Mouse (Mus musculus): Measurements from ENCODE around the gene Pawr. TPM values are rescaled to one million over a fixed set of nuclear protein-coding genes. Genes with fewer than 3 reads are reported as not detected.
"Not testable (repeated sequence)": the region's sequence is repeated elsewhere in the genome, so short reads cannot be mapped to it uniquely, and the experiment has no call there.

Gene Pawr
- polyA plus RNA-seq, 1 experiment from 2014 or later = 3.3 TPM

DNA sequence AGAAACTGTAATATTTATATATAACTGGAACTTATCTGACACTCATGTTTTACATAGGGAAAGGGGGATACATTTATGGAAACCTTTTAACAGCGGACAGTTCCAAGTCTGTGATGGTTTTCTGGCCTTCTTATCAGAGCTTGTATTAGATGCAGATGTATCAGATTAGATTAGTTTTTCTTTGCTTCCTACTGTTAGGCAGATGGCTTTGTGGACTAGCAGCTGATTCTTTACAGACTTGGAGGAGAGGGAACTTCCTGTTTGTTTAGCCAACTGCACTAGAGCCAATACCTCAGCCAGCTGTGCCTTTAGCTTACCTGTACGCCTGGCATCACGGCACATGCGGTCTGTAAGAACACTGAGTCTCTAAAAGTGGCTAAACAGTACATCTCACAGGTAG, 8.0 kb downstream of the Pawr start:
- Histone ChIP-seq H3K4me2 (no peak overlapping the region), H3K27me3 (no peaks in the 10 kb centered on the region), H3K9ac (no peak overlapping the region), H3K4me1 (no peaks in the 10 kb centered on the region), H3K36me3 (no peaks in the 10 kb centered on the region), H3K4me3 (no peak overlapping the region), H3K27ac (no peak overlapping the region), H3K9me3 (no peaks in the 10 kb centered on the region)
- WGBS = 81% methylated on average over 4 of the region's 4 CpGs
- no peak for ATAC-seq (ENCODE audit: insufficient number of reproducible peaks, low FRiP score, low TSS enrichment, low read depth)

- Histone ChIP-seq H3K9ac (no peak overlapping the region), H3K4me2 (no peak overlapping the region), H3K36me3 (no peaks in the 10 kb centered on the region), H3K4me1 (no peaks in the 10 kb centered on the region), H3K4me3 (no peak overlapping the region), H3K9me3 (no peaks in the 10 kb centered on the region; the same call in 1 of the 2 replicates), H3K27ac (no peak overlapping the region), H3K27me3 (no peaks in the 10 kb centered on the region)
- ATAC-seq (ENCODE audit: insufficient number of reproducible peaks, low FRiP score, low TSS enrichment, low read depth) = no peak
These were observed 11.8 kb downstream of the Pawr start for GRCm38 (mm10) chr10:108343734-108344133.

- no peak overlapping the region for H3K4me2 ChIP-seq
- WGBS = 93% methylated on average over 9 of the region's 9 CpGs
These were observed 13.2 kb downstream of the Pawr start for GRCm38 (mm10) chr10:108345123-108345522.

DNA sequence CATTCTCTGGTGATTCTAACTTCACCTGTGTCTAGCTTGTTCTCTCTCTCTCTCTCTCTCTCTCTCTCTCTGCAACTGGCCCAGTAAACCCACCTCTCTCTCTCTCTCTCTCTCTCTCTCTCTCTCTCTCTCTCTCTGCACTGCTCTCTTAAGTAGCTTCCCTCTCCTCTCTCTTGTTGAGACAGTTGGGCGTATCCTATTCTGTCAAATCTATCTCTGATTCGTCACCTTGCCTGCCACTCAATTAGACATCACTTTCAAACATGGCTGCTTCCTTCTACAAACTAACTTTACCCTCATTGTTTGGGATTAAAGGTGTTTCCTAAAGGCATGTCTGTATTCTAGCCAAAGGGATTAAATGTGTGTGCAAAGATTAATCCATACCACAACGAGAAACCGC, 14.4 kb downstream of the Pawr start:
- H3K4me3 ChIP-seq = not testable (repeated sequence)

More at GRCm38 (mm10) chr10:108345123-108345522, 13.2 kb downstream of the Pawr start:
- no peak overlapping the region for H3K4me3 ChIP-seq
- no peak overlapping the region for H3K9ac ChIP-seq
- no peaks in the 10 kb centered on the region for H3K4me1 ChIP-seq
- H3K9me3 ChIP-seq = no peaks in the 10 kb centered on the region; the same call in 1 of the 2 replicates
- H3K27me3 ChIP-seq = no peaks in the 10 kb centered on the region
- no peak overlapping the region for H3K27ac ChIP-seq
- no peaks in the 10 kb centered on the region for H3K36me3 ChIP-seq
- no peak for ATAC-seq (ENCODE audit: insufficient number of reproducible peaks, low FRiP score, low TSS enrichment, low read depth)

DNA sequence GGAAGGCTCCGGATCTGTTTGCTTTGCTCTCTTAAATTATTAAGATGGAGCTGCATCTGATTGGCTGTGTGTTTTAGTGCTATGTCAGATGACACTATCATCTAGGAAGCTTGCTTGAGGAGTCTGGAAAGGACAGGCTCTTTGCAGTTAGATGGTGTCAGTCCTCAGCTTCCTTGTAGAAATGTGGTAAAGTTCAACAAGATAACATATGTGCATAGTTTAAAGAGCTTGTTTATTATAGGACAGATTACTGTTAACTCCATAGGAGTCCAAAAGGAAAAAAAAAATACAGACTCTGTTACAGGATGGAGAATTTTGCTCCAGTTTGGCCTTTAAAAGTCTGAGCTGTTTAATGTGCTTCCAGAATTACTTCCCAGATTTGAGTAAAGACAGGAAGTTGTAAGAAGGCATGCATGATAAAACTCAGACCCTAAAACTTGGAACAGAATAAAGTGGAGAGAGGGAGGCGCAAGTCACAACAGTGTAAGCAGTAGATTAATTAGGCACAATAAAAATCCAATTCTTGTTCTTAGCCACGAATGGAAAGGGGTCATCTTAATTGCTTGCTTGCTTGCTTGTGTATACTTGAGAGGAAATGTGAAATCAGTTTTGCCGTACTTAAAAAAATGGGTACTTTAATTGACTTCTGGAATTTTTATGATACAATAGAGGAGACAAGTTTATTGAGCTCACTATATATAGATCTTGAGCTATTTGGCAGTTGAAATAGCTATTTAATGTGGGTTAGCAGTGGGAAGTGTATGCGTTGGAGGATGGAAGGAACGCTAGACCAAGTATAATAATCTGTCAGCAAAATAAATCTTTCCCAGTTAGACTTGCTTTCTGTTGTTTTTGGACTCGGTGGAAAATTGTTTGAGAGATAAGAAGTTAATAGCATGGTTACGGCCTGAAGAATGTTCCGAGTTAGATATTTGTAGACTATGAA, 18.5 kb downstream of the Pawr start:
- WGBS = 33% methylated on average over 9 of the region's 9 CpGs
- Histone ChIP-seq H3K27me3 (no peaks in the 10 kb centered on the region), H3K4me2 (no peak overlapping the region), H3K4me1 (no peaks in the 10 kb centered on the region), H3K36me3 (no peaks in the 10 kb centered on the region), H3K27ac (no peak overlapping the region), H3K4me3 (no peak overlapping the region), H3K9ac (no peak overlapping the region), H3K9me3 (no peaks in the 10 kb centered on the region; the same call in 1 of the 2 replicates)
- peak; percentile 77; the same call in 1 of the 2 replicates for ATAC-seq (ENCODE audit: insufficient number of reproducible peaks, low FRiP score, low TSS enrichment, low read depth)

More for the DNA sequence above, 14.4 kb downstream of the Pawr start:
- H3K4me1 ChIP-seq; H3K36me3 ChIP-seq; H3K4me2 ChIP-seq; H3K27me3 ChIP-seq; H3K9me3 ChIP-seq; ATAC-seq (ENCODE audit: insufficient number of reproducible peaks, low FRiP score, low TSS enrichment, low read depth); H3K27ac ChIP-seq; H3K9ac ChIP-seq: not testable (repeated sequence)
- 90% methylated on average over 4 of the region's 4 CpGs for WGBS

- no peak overlapping the region for H3K27ac ChIP-seq
- H3K4me3 ChIP-seq = no peak overlapping the region
- no peaks in the 10 kb centered on the region for H3K36me3 ChIP-seq
- H3K9ac ChIP-seq = no peak overlapping the region
- no peaks in the 10 kb centered on the region for H3K27me3 ChIP-seq
- no peak overlapping the region for H3K4me2 ChIP-seq
- no peaks in the 10 kb centered on the region for H3K4me1 ChIP-seq
- 77% methylated on average over 10 of the region's 10 CpGs for WGBS
- H3K9me3 ChIP-seq = no peaks in the 10 kb centered on the region
- no peak for ATAC-seq (ENCODE audit: insufficient number of reproducible peaks, low FRiP score, low TSS enrichment, low read depth)
These were observed 21.0 kb downstream of the Pawr start for GRCm38 (mm10) chr10:108352944-108353343.

- WGBS = 69% methylated on average over 10 of the region's 10 CpGs
- ATAC-seq (ENCODE audit: insufficient number of reproducible peaks, low FRiP score, low TSS enrichment, low read depth) = no peak
These were observed 22.9 kb downstream of the Pawr start for GRCm38 (mm10) chr10:108354726-108355391.

GRCm38 (mm10) chr10:108355392-108355775, 23.5 kb downstream of the Pawr start:
- no peak for ATAC-seq (ENCODE audit: insufficient number of reproducible peaks, low FRiP score, low TSS enrichment, low read depth)
- WGBS = 90% methylated on average over 3 of the region's 3 CpGs
- H3K36me3 ChIP-seq = no peaks in the 10 kb centered on the region
- H3K27ac ChIP-seq = no peak overlapping the region
- no peak overlapping the region for H3K9ac ChIP-seq
- no peaks in the 10 kb centered on the region for H3K4me1 ChIP-seq
- H3K9me3 ChIP-seq = no peaks in the 10 kb centered on the region
- no peak overlapping the region for H3K4me2 ChIP-seq
- no peaks in the 10 kb centered on the region for H3K27me3 ChIP-seq
- H3K4me3 ChIP-seq = no peak overlapping the region

More at GRCm38 (mm10) chr10:108354726-108355391, 22.9 kb downstream of the Pawr start:
- Histone ChIP-seq H3K4me1 (no peaks in the 10 kb centered on the region), H3K9ac (no peak overlapping the region), H3K36me3 (no peaks in the 10 kb centered on the region), H3K4me3 (no peak overlapping the region), H3K9me3 (no peaks in the 10 kb centered on the region), H3K4me2 (no peak overlapping the region), H3K27ac (no peak overlapping the region), H3K27me3 (no peaks in the 10 kb centered on the region)

- Histone ChIP-seq H3K27me3 (no peaks in the 10 kb centered on the region), H3K9ac (no peak overlapping the region), H3K4me2 (no peak overlapping the region), H3K36me3 (no peaks in the 10 kb centered on the region), H3K4me3 (no peak overlapping the region), H3K4me1 (0 out of 2 replicates have a peak, but pooled peaks cover 1% of the 10 kb centered on the region), H3K27ac (no peak overlapping the region), H3K9me3 (no peaks in the 10 kb centered on the region)
- 94% methylated on average over 12 of the region's 12 CpGs for WGBS
- ATAC-seq (ENCODE audit: insufficient number of reproducible peaks, low FRiP score, low TSS enrichment, low read depth) = peak; percentile 69; the same call in 1 of the 2 replicates
These were observed 24.8 kb downstream of the Pawr start for GRCm38 (mm10) chr10:108356601-108357187.

GRCm38 (mm10) chr10:108359974-108360373, 28.1 kb downstream of the Pawr start:
- H3K4me1 ChIP-seq = 0 out of 2 replicates have a peak, but pooled peaks cover 3% of the 10 kb centered on the region
- H3K4me3 ChIP-seq = no peak overlapping the region
- WGBS = 80% methylated on average over 16 of the region's 16 CpGs
- no peak overlapping the region for H3K27ac ChIP-seq
- ATAC-seq (ENCODE audit: insufficient number of reproducible peaks, low FRiP score, low TSS enrichment, low read depth) = no peak
- no peak overlapping the region for H3K9ac ChIP-seq
- no peaks in the 10 kb centered on the region for H3K36me3 ChIP-seq
- H3K27me3 ChIP-seq = no peaks in the 10 kb centered on the region
- H3K9me3 ChIP-seq = no peaks in the 10 kb centered on the region
- H3K4me2 ChIP-seq = no peak overlapping the region

GRCm38 (mm10) chr10:108360801-108361200, 28.9 kb downstream of the Pawr start:
- Histone ChIP-seq H3K36me3 (no peaks in the 10 kb centered on the region), H3K27me3 (no peaks in the 10 kb centered on the region), H3K4me2 (no peak overlapping the region), H3K4me1 (0 out of 2 replicates have a peak, but pooled peaks cover 3% of the 10 kb centered on the region), H3K4me3 (no peak overlapping the region), H3K9ac (no peak overlapping the region), H3K9me3 (no peaks in the 10 kb centered on the region), H3K27ac (no peak overlapping the region)
- no peak for ATAC-seq (ENCODE audit: insufficient number of reproducible peaks, low FRiP score, low TSS enrichment, low read depth)
- WGBS = 30% methylated on average over 6 of the region's 6 CpGs
